Mouse (Mus musculus) brain, embryonic 14.5 days (tissue): ENCODE data around the gene Mctp1.

Experiments used
- CTCF ChIP-seq: fragments of 200-500 bp; IDR thresholded peaks from 2 replicates; pipeline ENCODE4 v1.5.1; 2012; ENCODE audit warnings: inconsistent platforms, mild to moderate bottlenecking, moderate library complexity, borderline replicate concordance; ENCODE audit not compliant: insufficient read depth, insufficient read length; ENCODE audit errors: extremely low read depth
- POLR2A ChIP-seq: fragments of 200-500 bp; IDR thresholded peaks from 2 replicates; pipeline ENCODE4 v1.6.1; 2012; ENCODE audit warnings: mild to moderate bottlenecking, inconsistent platforms, borderline replicate concordance; ENCODE audit not compliant: poor library complexity, insufficient read depth, insufficient read length, severe bottlenecking; ENCODE audit errors: extremely low read depth

DNA sequence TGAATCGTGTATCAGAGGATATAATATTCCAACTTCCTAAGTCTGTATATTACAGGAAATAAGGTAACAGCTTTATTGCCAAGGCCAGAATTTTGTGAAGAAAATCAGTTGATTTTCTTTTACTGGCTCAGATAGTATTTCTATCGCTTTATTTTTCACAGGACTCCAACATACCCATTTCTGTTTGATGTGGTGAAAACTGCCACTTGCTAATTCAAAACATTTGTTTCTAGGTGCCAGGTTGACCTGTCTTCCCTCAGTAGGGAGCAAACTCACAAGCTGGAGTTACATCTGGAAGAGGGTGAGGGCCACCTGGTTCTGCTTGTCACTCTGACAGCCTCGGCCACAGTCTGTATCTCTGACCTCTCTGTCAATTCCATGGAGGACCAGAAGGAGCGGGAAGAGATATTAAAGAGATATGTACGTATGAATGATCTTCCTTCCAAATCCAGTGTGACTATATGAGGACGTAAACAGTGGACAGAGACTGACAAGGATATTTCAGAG is 416.8 kb downstream of the Mctp1 start:
- TF ChIP-seq CTCF (no peak), POLR2A (no peak)
